Mouse (Mus musculus) neutrophil, adult 59 days (primary cell): ENCODE data around the gene BC051665. TPM values are rescaled to one million over a fixed set of nuclear protein-coding genes. Genes with fewer than 3 reads are reported as not detected.

ENCODE experiments used
- total RNA-seq, 2 experiments: library from RNA; stranded (reverse); gene quantifications; 1 replicate in 1 of 2; 2 replicates in 1 of 2; pipeline ENCODE4 v1.2.4; 2023

BC051665 gene
- not detected for total RNA-seq

DNA sequence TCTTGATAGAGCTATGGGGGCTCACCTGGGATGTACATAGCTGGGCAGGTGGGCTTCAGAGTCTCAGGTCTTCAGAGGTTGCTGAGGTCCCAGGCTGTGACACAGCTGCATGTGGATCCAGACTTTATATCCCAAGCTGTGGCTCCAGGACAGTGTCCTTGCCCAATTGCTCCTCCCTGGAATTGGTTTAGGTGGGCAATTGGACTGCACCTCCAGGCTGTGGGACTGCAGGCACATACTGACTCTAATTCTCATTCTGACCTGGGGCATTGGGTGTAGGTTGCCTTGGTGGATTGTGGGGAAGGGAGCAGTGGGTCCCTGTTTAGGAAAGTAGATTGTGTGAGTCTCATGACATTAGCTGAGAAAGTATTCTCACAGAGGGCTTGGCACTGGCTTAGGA lies at the start of gene BC051665:
Gene BC051665 (minus strand): TSS at position 101 of the 400 bp plus-strand sequence.

GRCm38 (mm10) chr13:60802749-60803148 lies 16.6 kb upstream of the BC051665 start, which contains the start of gene Ctsll3:
Ctsll3 (minus strand) TSS chr13:60802849.

Other genes with a start within 250 kb of the BC051665 start
- 10 to 100 TPM; 15.5 to 20.4 TPM for gene Dapk1, start 184.4 kb downstream of the BC051665 start, total RNA-seq
- not detected for gene Ctsll3, start 16.5 kb upstream of the BC051665 start, total RNA-seq
- gene 4930486L24Rik, start 78.1 kb upstream of the BC051665 start, total RNA-seq, result not detected
- gene Gm49392, start 110.5 kb upstream of the BC051665 start, total RNA-seq, result not detected
- under 1 TPM in 1 of 2 experiments, not detected in 1; 0.46 TPM for gene Ctla2b, start 111.1 kb upstream of the BC051665 start, total RNA-seq
- not detected for gene Tpbpb, start 118.5 kb upstream of the BC051665 start, total RNA-seq
- not detected for gene Gm49393, start 149.2 kb upstream of the BC051665 start, total RNA-seq
- gene Gm49391, start 150.2 kb upstream of the BC051665 start, total RNA-seq, result not detected
- 1 to 10 TPM in 1 of 2 experiments, under 1 TPM in 1; 0.71 to 1.8 TPM for gene Ctla2a, start 150.3 kb upstream of the BC051665 start, total RNA-seq
- gene Tpbpa, start 155.6 kb upstream of the BC051665 start, total RNA-seq, result not detected
- gene Ctsj, start 219.6 kb upstream of the BC051665 start, total RNA-seq, result not detected